Mouse (Mus musculus): Measurements from ENCODE around the gene Cnot6l. TPM values are rescaled to one million over a fixed set of nuclear protein-coding genes. Genes with fewer than 3 reads are reported as not detected.

Cnot6l gene
- total RNA-seq, 1 experiment from 2014 or later = 86.3 TPM

Other genes with a start within 250 kb of the Cnot6l start
- 1.4 and 15.9 TPM in 2 replicates for gene Cxcl13, start 207.2 kb downstream of the Cnot6l start, total RNA-seq (2021)
- 22.2 and 23.2 TPM in 2 replicates for gene Mrpl1, start 45.3 kb upstream of the Cnot6l start, total RNA-seq (2021)
- gene Fras1, start 209.8 kb upstream of the Cnot6l start, total RNA-seq (2021) = 5.9 and 6.4 TPM in 2 replicates